Mouse (Mus musculus): Measurements from ENCODE around the gene Ppfibp2. TPM values are rescaled to one million over a fixed set of nuclear protein-coding genes. Genes with fewer than 3 reads are reported as not detected.

Gene Ppfibp2
- total RNA-seq, 1 experiment: 6.0 TPM

DNA sequence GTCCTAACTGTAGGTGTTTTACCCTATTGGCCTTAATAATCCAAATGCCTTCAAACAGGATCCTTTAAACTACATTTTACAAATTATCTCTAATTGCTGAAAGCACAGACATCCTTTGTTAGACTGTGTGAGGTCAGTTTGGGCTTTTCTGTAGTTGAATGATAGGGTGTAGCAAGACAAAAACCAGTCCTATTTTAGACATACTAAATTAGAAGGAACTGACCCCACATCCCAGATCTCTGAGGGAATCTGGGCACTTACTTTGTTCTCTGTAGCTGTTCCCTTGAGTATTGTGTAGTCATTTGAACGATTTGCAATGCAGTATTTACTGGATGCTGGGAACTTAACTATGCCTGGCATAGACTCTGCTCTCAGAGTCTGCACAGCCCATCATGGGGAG is 56.8 kb downstream of the Ppfibp2 start:
- H3K36me3 ChIP-seq (ENCODE audit: control insufficient read depth, insufficient read depth, low read length, poor library complexity, severe bottlenecking): no peaks in the 10 kb centered on the region
- in situ Hi-C loops (cut with MboI; ENCODE audit: low sequenced_read_pairs in 2 of 2, unreplicated experiment in 2 of 2): no loop called here
- no peaks in the 10 kb centered on the region for H3K9me3 ChIP-seq (ENCODE audit: control insufficient read depth, insufficient read depth, low read depth, low read length)
- no peak overlapping the region for H3K27ac ChIP-seq (ENCODE audit: insufficient read depth, low read depth, low read length, poor library complexity, severe bottlenecking)
- H3K4me3 ChIP-seq (ENCODE audit: insufficient read depth in 1 of 2, low read depth in 1 of 2, low read length in 2 of 2, poor library complexity in 1 of 2, severe bottlenecking in 1 of 2): no peak overlapping the region
- no peak for DNase-seq (ENCODE audit: low read depth, low spot score)
- H3K9ac ChIP-seq (ENCODE audit: insufficient read depth, low read depth, low read length, poor library complexity, severe bottlenecking): no peak overlapping the region
- TF ChIP-seq HCFC1 (IDR thresholded peaks at IDR 0.05; ENCODE audit: borderline replicate concordance, insufficient read depth, low read length) (no peak), ZC3H11A (IDR thresholded peaks at IDR 0.05; ENCODE audit: borderline replicate concordance, low read depth, low read length) (no peak), ZNF384 (IDR thresholded peaks at IDR 0.05; ENCODE audit: low read depth, low read length) (no peak), MAFK (IDR thresholded peaks at IDR 0.05; ENCODE audit: insufficient read depth, low read depth, low read length) (no peak), CHD2 (IDR thresholded peaks at IDR 0.05; ENCODE audit: low read depth, low read length) (no peak)
- 0 out of 4 replicates have a peak, but pooled peaks cover 0 to 4% of the 10 kb centered on the region in 2 experiments for H3K4me1 ChIP-seq (ENCODE audit: control insufficient read depth in 2 of 2, insufficient read depth in 2 of 2, low read length in 2 of 2, poor library complexity in 1 of 2)

- Histone ChIP-seq H3K4me3 (ENCODE audit: insufficient read depth in 1 of 2, low read depth in 1 of 2, low read length in 2 of 2, poor library complexity in 1 of 2, severe bottlenecking in 1 of 2) (no peak overlapping the region), H3K36me3 (ENCODE audit: control insufficient read depth, insufficient read depth, low read length, poor library complexity, severe bottlenecking) (no peaks in the 10 kb centered on the region), H3K9me3 (ENCODE audit: control insufficient read depth, insufficient read depth, low read depth, low read length) (no peaks in the 10 kb centered on the region), H3K9ac (ENCODE audit: insufficient read depth, low read depth, low read length, poor library complexity, severe bottlenecking) (no peak overlapping the region), H3K27ac (ENCODE audit: insufficient read depth, low read depth, low read length, poor library complexity, severe bottlenecking) (no peak overlapping the region), H3K4me1 (ENCODE audit: control insufficient read depth in 2 of 2, insufficient read depth in 2 of 2, low read length in 2 of 2, poor library complexity in 1 of 2) (peaks cover 4 to 13% of the 10 kb centered on the region in 2 experiments; a peak in 3 of 4 replicates)
- no peak for TF ChIP-seq HCFC1 (IDR thresholded peaks at IDR 0.05; ENCODE audit: borderline replicate concordance, insufficient read depth, low read length)
- no peak for TF ChIP-seq MAFK (IDR thresholded peaks at IDR 0.05; ENCODE audit: insufficient read depth, low read depth, low read length)
- TF ChIP-seq ZNF384 (IDR thresholded peaks at IDR 0.05; ENCODE audit: low read depth, low read length): no peak
- DNase-seq (ENCODE audit: low read depth, low spot score): no peak
- in situ Hi-C loops (cut with MboI; ENCODE audit: low sequenced_read_pairs in 2 of 2, unreplicated experiment in 2 of 2): no loop called here
These were observed 61.4 kb downstream of the Ppfibp2 start for GRCm38 (mm10) chr7:107656451-107656850.

GRCm38 (mm10) chr7:107659186-107659918 is 64.3 kb downstream of the Ppfibp2 start:
- peak overlapping the region; percentile 33; the same call in 1 of the 2 replicates for H3K9ac ChIP-seq (ENCODE audit: insufficient read depth, low read depth, low read length, poor library complexity, severe bottlenecking)
- peaks cover 4 to 25% of the 10 kb centered on the region in 2 experiments for H3K4me1 ChIP-seq (ENCODE audit: control insufficient read depth in 2 of 2, insufficient read depth in 2 of 2, low read length in 2 of 2, poor library complexity in 1 of 2)
- no peak for DNase-seq (ENCODE audit: low read depth, low spot score)
- no peak for TF ChIP-seq CHD2 (IDR thresholded peaks at IDR 0.05; ENCODE audit: low read depth, low read length)
- no peak for TF ChIP-seq MAFK (IDR thresholded peaks at IDR 0.05; ENCODE audit: insufficient read depth, low read depth, low read length)
- in situ Hi-C loops (cut with MboI; ENCODE audit: low sequenced_read_pairs in 2 of 2, unreplicated experiment in 2 of 2): no loop called here
- no peaks in the 10 kb centered on the region for H3K9me3 ChIP-seq (ENCODE audit: control insufficient read depth, insufficient read depth, low read depth, low read length)
- H3K27ac ChIP-seq (ENCODE audit: insufficient read depth, low read depth, low read length, poor library complexity, severe bottlenecking): no peak overlapping the region
- no peak overlapping the region for H3K4me3 ChIP-seq (ENCODE audit: insufficient read depth in 1 of 2, low read depth in 1 of 2, low read length in 2 of 2, poor library complexity in 1 of 2, severe bottlenecking in 1 of 2)
- no peaks in the 10 kb centered on the region for H3K36me3 ChIP-seq (ENCODE audit: control insufficient read depth, insufficient read depth, low read length, poor library complexity, severe bottlenecking)

DNA sequence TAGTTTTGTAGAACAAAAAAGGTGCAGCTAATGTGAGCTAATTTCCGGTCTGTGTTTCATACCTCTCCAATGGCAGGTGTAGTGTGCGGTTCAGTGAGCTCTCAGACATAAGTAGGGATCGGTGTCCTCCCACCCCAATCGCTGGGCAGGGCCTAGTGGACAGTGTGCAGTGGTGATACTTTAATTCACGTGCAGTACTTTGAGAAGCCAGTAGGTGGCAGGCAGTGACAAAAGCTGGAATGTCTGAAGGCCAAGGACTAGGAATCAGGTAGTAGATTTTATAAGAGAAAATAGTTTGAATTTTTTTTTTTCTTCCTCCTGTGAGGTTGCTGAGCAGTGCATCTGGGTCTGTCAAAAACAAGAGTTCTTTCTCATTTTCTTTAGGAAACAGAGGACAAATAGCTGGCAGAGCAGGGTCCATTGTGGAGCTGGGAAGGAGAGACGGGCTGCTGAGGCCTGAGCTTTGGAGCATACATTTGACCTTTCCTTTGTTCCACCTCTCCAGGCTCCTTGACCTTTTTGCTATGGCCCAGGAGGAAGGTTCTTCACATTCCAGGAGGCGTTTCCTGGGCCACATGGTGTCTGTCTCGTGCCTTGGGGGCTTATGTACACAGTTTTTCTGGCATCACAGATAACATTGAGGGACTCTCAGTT is 66.3 kb downstream of the Ppfibp2 start:
- DNase-seq (ENCODE audit: low read depth, low spot score): peak; percentile 65
- Histone ChIP-seq H3K27ac (ENCODE audit: insufficient read depth, low read depth, low read length, poor library complexity, severe bottlenecking) (no peak overlapping the region), H3K9me3 (ENCODE audit: control insufficient read depth, insufficient read depth, low read depth, low read length) (no peaks in the 10 kb centered on the region), H3K36me3 (ENCODE audit: control insufficient read depth, insufficient read depth, low read length, poor library complexity, severe bottlenecking) (no peaks in the 10 kb centered on the region), H3K4me1 (ENCODE audit: control insufficient read depth in 2 of 2, insufficient read depth in 2 of 2, low read length in 2 of 2, poor library complexity in 1 of 2) (peaks cover 7 to 41% of the 10 kb centered on the region in 2 experiments), H3K9ac (ENCODE audit: insufficient read depth, low read depth, low read length, poor library complexity, severe bottlenecking) (no peak overlapping the region), H3K4me3 (ENCODE audit: insufficient read depth in 1 of 2, low read depth in 1 of 2, low read length in 2 of 2, poor library complexity in 1 of 2, severe bottlenecking in 1 of 2) (no peak overlapping the region)
- TF ChIP-seq CHD2 (IDR thresholded peaks at IDR 0.05; ENCODE audit: low read depth, low read length) (no peak), ZC3H11A (IDR thresholded peaks at IDR 0.05; ENCODE audit: borderline replicate concordance, low read depth, low read length) (peak; percentile 35; the same call in 1 of the 2 replicates), ZNF384 (IDR thresholded peaks at IDR 0.05; ENCODE audit: low read depth, low read length) (peak; percentile 48; the same call in 1 of the 2 replicates)
- in situ Hi-C loops (cut with MboI; ENCODE audit: low sequenced_read_pairs in 2 of 2, unreplicated experiment in 2 of 2): no loop called here

Data from ES-E14 (cell line).